Mouse (Mus musculus) CD8-positive naive resting alpha-beta T cell, adult 2 months (primary cell): ENCODE data around the gene Plcb1.

Experiments used
- DNase-seq, 2 experiments: peaks; one replicate each; pipeline ENCODE4 v3.0.0; 2022; ENCODE audit warnings: low read depth in 2 of 2, low spot score in 2 of 2

Gene Plcb1

DNA sequence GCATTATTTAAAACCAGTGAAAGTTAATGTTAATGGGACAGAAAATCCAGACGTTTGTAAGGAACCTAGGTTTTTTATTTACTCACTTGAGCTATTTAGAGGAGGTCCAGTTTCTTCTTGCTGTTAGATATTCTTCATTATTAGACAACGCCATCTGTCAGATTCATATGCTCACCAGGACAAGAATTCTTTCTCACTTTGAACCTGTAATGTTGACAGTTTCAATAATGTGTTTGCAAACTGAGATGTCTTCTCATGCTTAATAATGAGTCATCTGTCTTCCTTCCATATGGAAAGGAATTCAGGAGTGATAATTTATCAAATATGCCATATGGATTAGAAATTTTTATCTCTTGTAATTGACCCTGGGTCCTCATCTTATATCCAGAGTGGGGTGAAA lies 711.4 kb downstream of the Plcb1 start:
- no peak for DNase-seq

DNA sequence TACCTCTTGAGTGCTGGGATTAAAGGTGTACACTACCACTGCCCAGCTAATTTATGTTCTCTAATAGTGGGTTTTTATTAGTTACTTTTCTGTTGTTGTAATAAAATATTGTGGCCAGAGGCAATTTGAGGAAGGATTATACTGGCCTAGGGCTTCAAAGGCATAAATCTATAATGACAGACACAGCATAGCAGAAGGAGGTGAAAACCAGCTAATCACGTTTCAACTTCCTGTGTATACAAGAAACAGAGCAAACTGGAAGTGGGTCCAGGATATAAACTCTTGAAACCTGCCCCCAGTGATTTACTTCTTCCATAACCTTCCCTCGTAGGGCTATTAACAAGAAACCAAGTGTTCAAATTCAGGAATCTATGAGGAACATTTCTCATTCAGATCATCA lies 715.0 kb downstream of the Plcb1 start:
- DNase-seq: no peak

DNA sequence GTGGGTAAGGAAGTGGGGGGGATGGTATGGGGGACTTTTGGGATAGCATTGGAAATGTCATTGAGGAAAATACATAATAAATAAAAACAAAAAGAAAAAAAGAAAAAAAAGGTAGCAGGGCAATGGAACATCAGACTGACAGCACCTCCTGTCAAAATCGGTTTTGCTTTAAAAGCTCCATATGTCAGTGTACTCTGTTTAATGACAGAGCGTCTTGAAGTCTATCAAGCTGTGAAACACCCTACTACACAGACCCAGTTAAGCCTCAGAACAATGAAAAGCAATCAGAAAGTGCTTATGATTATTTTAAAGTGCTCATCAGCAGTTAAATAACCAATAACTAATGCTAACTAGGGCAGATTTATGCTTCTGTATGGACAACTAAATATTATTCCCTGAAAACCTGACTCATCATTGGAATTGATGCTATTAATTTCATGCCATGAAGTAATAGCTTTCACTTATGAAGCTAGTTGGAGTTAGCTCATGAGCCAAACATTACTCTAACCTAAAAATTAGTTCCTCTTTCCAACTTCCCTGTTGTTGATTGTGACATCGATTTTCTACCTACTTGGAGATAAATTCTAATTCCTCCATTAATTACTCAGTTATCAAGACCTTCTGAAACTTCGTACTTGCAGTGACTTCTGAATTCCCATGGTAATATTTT lies 717.6 kb downstream of the Plcb1 start:
- no peak for DNase-seq

DNA sequence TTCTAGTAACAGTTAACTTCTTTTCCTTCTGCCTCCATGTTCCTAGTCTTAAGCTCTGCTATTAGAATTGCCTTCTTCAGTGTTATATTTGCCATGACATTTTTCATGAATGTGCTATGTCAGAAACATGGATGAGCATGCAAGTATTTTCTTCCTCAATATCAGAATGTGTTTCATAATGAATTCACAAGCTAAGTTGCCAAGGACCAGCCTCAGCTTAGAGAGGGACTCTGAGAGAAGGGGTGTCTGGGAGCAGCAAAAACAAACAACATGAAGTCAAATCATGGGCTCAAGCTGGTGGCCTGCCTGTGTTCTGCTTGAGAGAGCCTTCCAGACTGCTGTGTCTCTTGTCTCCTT lies 718.1 kb downstream of the Plcb1 start:
- no peak for DNase-seq

DNA sequence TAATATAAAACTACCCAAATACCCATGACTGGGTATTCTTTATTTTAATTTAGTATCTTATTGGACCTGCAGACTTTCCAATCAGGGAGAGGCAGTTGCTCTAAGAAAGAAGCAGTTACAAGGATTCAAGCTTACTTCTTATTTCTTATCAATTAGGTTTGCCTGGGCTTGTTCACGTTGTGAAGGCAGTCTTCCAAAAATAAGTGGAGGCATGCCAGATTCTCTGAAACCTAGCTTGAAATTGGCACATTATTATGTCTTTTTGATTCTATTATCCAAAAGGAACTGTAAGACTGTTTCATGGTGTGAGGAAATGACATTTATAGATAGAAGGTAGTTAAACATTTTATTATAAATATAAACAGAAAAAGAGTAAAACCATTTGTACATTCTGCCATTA lies 721.2 kb downstream of the Plcb1 start:
- DNase-seq: no peak

DNA sequence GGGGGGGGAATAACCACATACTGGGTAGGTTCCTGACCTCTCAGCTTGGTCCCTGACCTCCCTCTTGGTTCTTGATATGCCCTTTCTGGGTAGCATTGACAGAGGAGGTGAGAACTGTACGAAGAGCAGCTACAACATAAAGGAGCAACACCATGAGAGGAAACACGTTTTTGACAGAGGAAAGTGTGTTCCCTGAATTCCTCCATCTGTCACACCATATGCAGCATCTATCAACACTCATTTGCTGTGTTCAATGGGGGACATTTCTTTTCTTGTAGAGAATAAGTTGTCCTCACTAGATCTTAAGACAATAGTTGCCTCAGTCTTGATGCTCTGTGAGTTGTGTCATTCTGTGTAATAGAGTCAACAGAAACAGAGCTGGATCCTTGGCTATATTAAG lies 733.1 kb downstream of the Plcb1 start:
- DNase-seq: no peak
